Mouse (Mus musculus): ENCODE results near the gene Phldb1.

DNA sequence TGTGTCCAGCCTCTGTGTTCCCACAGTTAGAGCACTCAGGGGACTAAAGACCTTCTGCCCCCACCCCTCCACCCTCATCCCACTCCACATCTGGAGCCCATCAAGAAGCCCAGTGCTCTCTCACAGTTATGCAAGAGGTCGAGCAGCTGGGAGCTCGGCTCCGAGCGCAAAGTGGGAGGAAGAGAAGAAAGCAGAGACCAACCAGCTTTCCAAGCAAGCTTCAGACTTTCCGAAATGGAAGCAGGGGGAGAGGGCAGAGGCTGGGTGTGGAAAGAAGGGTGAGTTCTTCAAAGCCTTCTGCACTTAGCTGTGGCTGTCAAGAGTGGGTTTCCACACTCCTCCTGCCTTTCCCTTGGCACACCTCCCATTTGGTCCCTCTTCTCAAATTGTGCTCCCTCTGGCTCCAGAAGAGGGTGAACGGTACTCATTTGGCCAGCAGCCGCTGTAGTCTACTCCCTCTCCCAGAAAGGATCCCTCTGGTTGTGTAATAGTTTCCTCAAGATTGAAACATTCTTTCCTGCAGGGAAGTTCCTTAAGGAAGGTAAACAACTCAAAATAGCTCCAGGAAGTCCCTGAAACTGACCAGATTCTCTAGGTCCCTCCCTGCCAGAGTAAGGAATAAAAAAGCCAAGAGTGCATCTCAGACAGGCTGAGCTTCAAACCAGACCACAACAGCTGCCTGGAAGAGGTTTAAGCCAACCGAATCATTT is 2.4 kb upstream of the Phldb1 start:
- TF ChIP-seq CTCF (conservative IDR thresholded peaks at IDR 0.05; ENCODE audit: insufficient read depth, insufficient read length, low read depth, low read length) = no peak
- no peak for TF ChIP-seq POLR2A (IDR thresholded peaks at IDR 0.05; ENCODE audit: low read depth, low read length)

Data from kidney, adult 2 months (tissue).